Mouse (Mus musculus) bone marrow macrophage, adult 2 months (primary cell): Measurements from ENCODE around the gene Cenph. TPM values are rescaled to one million over a fixed set of nuclear protein-coding genes. Genes with fewer than 3 reads are reported as not detected.
A peak's percentile ranks its signal among the peaks of the same experiment; 100 is the strongest.
"Not testable (repeated sequence)": the region's sequence is repeated elsewhere in the genome, so short reads cannot be mapped to it uniquely, and the experiment has no call there.

Experiments
- H3K27ac ChIP-seq: 2 replicates; pipeline ENCODE4 v1.5.1; 2012; ENCODE audit warnings: low read depth, low read length; ENCODE audit not compliant: insufficient read depth
- H3K4me1 ChIP-seq: 2 replicates; pipeline ENCODE4 v1.6.1; 2012; ENCODE audit warnings: low read length; ENCODE audit not compliant: control insufficient read depth, insufficient read depth
- H3K4me3 ChIP-seq: 2 replicates; pipeline ENCODE4 v1.5.1; 2012; ENCODE audit warnings: mild to moderate bottlenecking, low read length, moderate library complexity; ENCODE audit not compliant: insufficient read depth
- CTCF ChIP-seq: IDR thresholded peaks from 2 replicates; pipeline ENCODE4 v1.5.1; 2012; ENCODE audit warnings: low read depth, mild to moderate bottlenecking, low read length, moderate library complexity
- POLR2A ChIP-seq: IDR thresholded peaks from 2 replicates; pipeline ENCODE4 v1.6.1; 2012; ENCODE audit warnings: mild to moderate bottlenecking, low read depth, low read length, borderline replicate concordance
- polyA plus RNA-seq: library from polyadenylated mRNA; stranded (reverse); fragments of >200 nt; gene quantifications from 2 replicates; pipeline ENCODE4 v1.2.4, GENCODE M21; 2012; ENCODE audit not compliant: missing spikeins, insufficient read depth, insufficient read length

Gene Cenph
- polyA plus RNA-seq, 1 experiment, result 13.5 TPM

- Histone ChIP-seq H3K4me1 (peaks cover 3% of the 10 kb centered on the region; the same call in 1 of the 2 replicates), H3K27ac (no peak overlapping the region), H3K4me3 (no peak overlapping the region)
- TF ChIP-seq CTCF (no peak), POLR2A (no peak)
Measured at GRCm38 (mm10) chr13:100751402-100751801, 24.3 kb downstream of the Cenph start.

- no peak overlapping the region for H3K4me3 ChIP-seq
- H3K27ac ChIP-seq, result no peak overlapping the region
- TF ChIP-seq POLR2A, result no peak
- no peak for TF ChIP-seq CTCF
- peaks cover 3% of the 10 kb centered on the region; the same call in 1 of the 2 replicates for H3K4me1 ChIP-seq
Measured at GRCm38 (mm10) chr13:100750799-100751198, 24.9 kb downstream of the Cenph start.

- peaks cover 8% of the 10 kb centered on the region for H3K4me1 ChIP-seq
- no peak overlapping the region for H3K4me3 ChIP-seq
- H3K27ac ChIP-seq, result no peak overlapping the region
- TF ChIP-seq POLR2A (no peak), CTCF (no peak)
Measured at GRCm38 (mm10) chr13:100748638-100749037, 27.1 kb downstream of the Cenph start.

- H3K27ac ChIP-seq, result no peak overlapping the region
- peaks cover 23% of the 10 kb centered on the region for H3K4me1 ChIP-seq
- no peak for TF ChIP-seq CTCF
- H3K4me3 ChIP-seq, result no peak overlapping the region
Measured at GRCm38 (mm10) chr13:100746090-100746489, 29.6 kb downstream of the Cenph start.

GRCm38 (mm10) chr13:100744036-100744744, 31.5 kb downstream of the Cenph start, which contains the start of gene Mrps36:
Mrps36 (minus strand) TSS chr13:100744659.
- H3K4me1 ChIP-seq, result peaks cover 19% of the 10 kb centered on the region
- peak within 1 kb of the TSS; percentile 79 for H3K27ac ChIP-seq
- TF ChIP-seq CTCF, result no peak
- H3K4me3 ChIP-seq, result peak within 1 kb of the TSS; percentile 81

- Histone ChIP-seq H3K4me1 (peaks cover 19% of the 10 kb centered on the region), H3K4me3 (peak overlapping the region; percentile 81), H3K27ac (peak overlapping the region; percentile 30)
- TF ChIP-seq POLR2A, result no peak
Measured at GRCm38 (mm10) chr13:100743346-100744035, 32.2 kb downstream of the Cenph start.

- no peak overlapping the region for H3K27ac ChIP-seq
- TF ChIP-seq CTCF (no peak), POLR2A (no peak)
- H3K4me3 ChIP-seq, result no peak overlapping the region
- H3K4me1 ChIP-seq, result peaks cover 19% of the 10 kb centered on the region
Measured at GRCm38 (mm10) chr13:100742831-100743230, 32.9 kb downstream of the Cenph start.

- Histone ChIP-seq H3K4me3 (no peak overlapping the region), H3K27ac (no peak overlapping the region), H3K4me1 (peaks cover 7% of the 10 kb centered on the region)
- TF ChIP-seq CTCF, result no peak
- no peak for TF ChIP-seq POLR2A
Measured at GRCm38 (mm10) chr13:100732756-100733155, 42.9 kb downstream of the Cenph start.

GRCm38 (mm10) chr13:100731462-100732046, 44.1 kb downstream of the Cenph start:
- H3K27ac ChIP-seq, result peak overlapping the region; percentile 64; the same call in 1 of the 2 replicates
- H3K4me3 ChIP-seq, result not testable (repeated sequence)

GRCm38 (mm10) chr13:100730861-100731176, 44.9 kb downstream of the Cenph start, which contains the start of gene Cdk7:
Cdk7 (minus strand) TSS chr13:100730939.
- TF ChIP-seq POLR2A (no peak), CTCF (no peak)
- peaks cover 10% of the 10 kb centered on the region for H3K4me1 ChIP-seq
- H3K4me3 ChIP-seq, result peak within 1 kb of the TSS; percentile 86
- H3K27ac ChIP-seq, result peak within 1 kb of the TSS; percentile 69

More at GRCm38 (mm10) chr13:100731462-100732046, 44.1 kb downstream of the Cenph start:
- H3K4me1 ChIP-seq, result not testable (repeated sequence)
